Mouse (Mus musculus): ENCODE data around the gene Aurka. TPM values are rescaled to one million over a fixed set of nuclear protein-coding genes. Genes with fewer than 3 reads are reported as not detected.

The Aurka gene
- polyA plus RNA-seq, 1 experiment from 2014 or later = 155 TPM

DNA sequence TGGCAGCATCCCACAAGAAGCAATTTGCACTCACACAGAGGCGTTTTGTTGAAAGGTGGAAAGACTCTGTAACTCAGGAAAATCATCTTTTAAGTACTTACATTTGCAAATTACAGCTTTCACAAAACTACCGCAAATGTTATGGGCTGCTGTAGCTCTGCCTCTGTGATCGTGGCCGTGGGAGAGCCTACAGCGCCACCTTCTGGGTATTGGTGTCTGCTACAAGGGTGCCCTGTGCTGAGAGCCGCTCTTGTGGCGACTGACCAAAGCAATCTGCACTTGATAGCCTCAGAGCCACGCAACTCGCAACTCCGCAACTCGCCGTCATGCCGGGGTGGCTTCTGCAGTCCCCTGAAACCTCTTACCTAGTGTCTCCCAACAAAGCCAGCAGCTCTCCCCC lies 41.2 kb downstream of the Aurka start:
- ATAC-seq (ENCODE audit: insufficient number of reproducible peaks, insufficient read depth, low FRiP score, low TSS enrichment, low read depth) = no peak; the same call in 1 of the 2 replicates
- no peak overlapping the region for H3K4me2 ChIP-seq
- WGBS = 9% methylated on average over 13 of the region's 13 CpGs

DNA sequence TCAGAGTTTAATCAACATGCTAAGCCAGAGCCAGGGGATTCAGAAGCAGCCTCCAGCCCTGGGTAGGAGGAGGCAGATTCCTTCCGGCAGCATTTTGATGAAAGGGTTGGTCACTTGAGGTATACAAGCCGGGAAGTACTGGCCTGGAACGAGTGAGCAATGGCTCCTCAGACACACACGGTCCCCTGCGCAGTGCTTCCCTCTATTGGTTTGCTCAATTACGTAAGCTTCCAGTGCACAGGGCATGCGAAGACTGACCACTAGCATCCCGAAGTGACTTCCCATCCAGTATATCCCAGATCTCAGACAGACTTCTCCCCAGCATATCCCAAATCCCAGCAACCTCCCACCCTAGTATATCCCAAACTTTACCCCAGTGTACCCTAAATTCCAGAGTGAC lies 42.1 kb downstream of the Aurka start:
- 58% methylated on average over 8 of the region's 8 CpGs for WGBS
- H3K4me1 ChIP-seq (replicated peaks) = no peaks in the 10 kb centered on the region
- no peak overlapping the region for H3K4me2 ChIP-seq
- H3K9ac ChIP-seq (replicated peaks) = no peak overlapping the region
- no peak overlapping the region for H3K4me3 ChIP-seq (replicated peaks)
- no peak overlapping the region for H3K27ac ChIP-seq
- peaks cover 5% of the 10 kb centered on the region; the same call in 1 of the 2 replicates for H3K9me3 ChIP-seq
- no peaks in the 10 kb centered on the region for H3K36me3 ChIP-seq
- peaks cover 31% of the 10 kb centered on the region for H3K27me3 ChIP-seq
- ATAC-seq (ENCODE audit: insufficient number of reproducible peaks, insufficient read depth, low FRiP score, low TSS enrichment, low read depth) = no peak

More for the DNA sequence above, 41.2 kb downstream of the Aurka start:
- Histone ChIP-seq H3K4me3 (replicated peaks) (no peak overlapping the region), H3K9ac (replicated peaks) (no peak overlapping the region), H3K4me1 (replicated peaks) (no peaks in the 10 kb centered on the region), H3K9me3 (peaks cover 5% of the 10 kb centered on the region; the same call in 1 of the 2 replicates), H3K27me3 (peaks cover 33% of the 10 kb centered on the region), H3K27ac (no peak overlapping the region), H3K36me3 (no peaks in the 10 kb centered on the region)

DNA sequence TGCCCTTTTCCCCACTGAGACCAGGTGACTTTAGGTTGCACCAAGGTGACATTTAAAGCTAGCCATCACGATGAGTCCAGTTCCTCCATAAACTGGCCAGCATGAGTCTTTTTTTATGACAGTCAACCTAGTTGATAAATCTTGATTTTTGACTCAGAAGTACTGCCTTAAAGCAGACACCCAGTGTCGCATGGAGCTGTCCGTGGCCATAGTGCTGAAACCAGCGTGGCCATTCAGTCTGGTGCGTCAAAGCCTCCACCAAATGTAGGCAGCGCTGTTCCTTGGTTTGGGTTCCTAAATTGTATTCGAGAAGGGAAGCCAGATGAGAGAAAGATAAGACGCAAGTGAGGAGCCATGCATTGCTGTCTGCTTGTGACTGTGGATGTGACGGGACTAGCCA lies 49.5 kb downstream of the Aurka start:
- H3K4me2 ChIP-seq = no peak overlapping the region
- H3K9ac ChIP-seq (replicated peaks) = no peak overlapping the region
- H3K27me3 ChIP-seq = 0 out of 2 replicates have a peak, but pooled peaks cover 3% of the 10 kb centered on the region
- 17% methylated on average over 9 of the region's 9 CpGs for WGBS
- H3K36me3 ChIP-seq = no peaks in the 10 kb centered on the region
- no peaks in the 10 kb centered on the region for H3K4me1 ChIP-seq (replicated peaks)
- no peaks in the 10 kb centered on the region for H3K9me3 ChIP-seq
- no peak overlapping the region for H3K4me3 ChIP-seq (replicated peaks)
- no peak for ATAC-seq (ENCODE audit: insufficient number of reproducible peaks, insufficient read depth, low FRiP score, low TSS enrichment, low read depth)
- H3K27ac ChIP-seq = no peak overlapping the region

DNA sequence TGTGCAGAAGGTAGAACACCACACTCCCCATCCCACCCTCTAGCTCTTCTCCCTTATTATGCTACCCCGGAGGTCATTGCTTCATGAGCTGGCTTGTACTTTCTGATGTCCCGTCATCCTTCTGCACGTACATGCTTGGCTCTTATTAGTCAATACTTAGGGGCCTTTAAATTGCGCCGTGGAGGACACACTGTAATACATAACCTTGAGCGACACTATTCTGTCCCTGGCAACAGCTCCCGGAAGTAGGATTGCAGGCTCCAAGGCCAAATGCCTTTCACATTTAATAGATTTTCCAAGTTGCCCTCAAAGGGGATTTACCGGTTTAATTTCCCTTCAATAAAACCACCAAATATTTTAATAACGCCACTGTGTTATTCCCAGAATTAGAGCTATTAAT lies 58.6 kb downstream of the Aurka start:
- Histone ChIP-seq H3K4me3 (replicated peaks) (no peak overlapping the region), H3K36me3 (no peaks in the 10 kb centered on the region), H3K9ac (replicated peaks) (no peak overlapping the region), H3K27ac (no peak overlapping the region), H3K27me3 (no peaks in the 10 kb centered on the region), H3K4me2 (no peak overlapping the region), H3K9me3 (no peaks in the 10 kb centered on the region), H3K4me1 (replicated peaks) (no peaks in the 10 kb centered on the region)
- 88% methylated on average over 9 of the region's 9 CpGs for WGBS
- ATAC-seq (ENCODE audit: insufficient number of reproducible peaks, insufficient read depth, low FRiP score, low TSS enrichment, low read depth) = no peak

DNA sequence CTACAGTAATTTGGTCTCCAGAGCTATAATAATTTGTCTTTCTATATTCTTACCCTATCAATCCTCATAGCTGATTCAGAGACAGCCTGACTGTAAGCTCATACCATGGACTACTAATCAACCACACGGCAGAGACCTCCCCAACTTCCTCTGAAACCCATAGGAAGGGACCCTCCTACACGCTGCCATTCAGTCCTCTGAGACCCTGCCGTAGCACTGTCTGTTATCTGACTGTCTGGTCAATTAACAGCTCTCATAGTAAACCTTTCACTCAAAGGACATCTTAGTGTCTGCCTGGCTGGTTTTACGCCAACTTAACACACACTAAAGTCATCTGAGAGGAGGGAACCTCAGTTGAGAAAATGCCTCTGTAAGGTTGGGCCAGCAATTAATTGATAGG lies 63.8 kb downstream of the Aurka start:
- no peak for ATAC-seq (ENCODE audit: insufficient number of reproducible peaks, insufficient read depth, low FRiP score, low TSS enrichment, low read depth)
- WGBS = 66% methylated on average over 4 of the region's 4 CpGs
- no peak overlapping the region for H3K27ac ChIP-seq

More for the DNA sequence above, 63.8 kb downstream of the Aurka start:
- Histone ChIP-seq H3K9ac (replicated peaks) (no peak overlapping the region), H3K4me2 (no peak overlapping the region), H3K36me3 (no peaks in the 10 kb centered on the region), H3K9me3 (no peaks in the 10 kb centered on the region), H3K27me3 (no peaks in the 10 kb centered on the region), H3K4me3 (replicated peaks) (no peak overlapping the region), H3K4me1 (replicated peaks) (no peaks in the 10 kb centered on the region)

Other genes starting within 250 kb of the Aurka start
- gene Mc3r, start 122.0 kb downstream of the Aurka start, polyA plus RNA-seq (2016; fragmentation: Nextera tagmentation; extraction: Ambion mirVana) = not detected in 2 replicates
- gene Fam210b, start 25.0 kb downstream of the Aurka start, polyA plus RNA-seq (2016; fragmentation: Nextera tagmentation; extraction: Ambion mirVana) = 17.0 and 18.8 TPM in 2 replicates
- gene Cstf1, start 146 bp upstream of the Aurka start, polyA plus RNA-seq (2016; fragmentation: Nextera tagmentation; extraction: Ambion mirVana) = 48.8 and 52.4 TPM in 2 replicates
- 0.24 and 0.31 TPM in 2 replicates for gene Cass4, start 23.3 kb upstream of the Aurka start, polyA plus RNA-seq (2016; fragmentation: Nextera tagmentation; extraction: Ambion mirVana)
- gene Rtf2, start 70.0 kb upstream of the Aurka start, polyA plus RNA-seq (2016; fragmentation: Nextera tagmentation; extraction: Ambion mirVana) = 67.7 and 69.1 TPM in 2 replicates
- gene Gcnt7, start 88.1 kb upstream of the Aurka start, polyA plus RNA-seq (2016; fragmentation: Nextera tagmentation; extraction: Ambion mirVana) = 1.9 and 2.4 TPM in 2 replicates
- gene Fam209, start 102.0 kb upstream of the Aurka start, polyA plus RNA-seq (2016; fragmentation: Nextera tagmentation; extraction: Ambion mirVana) = not detected in 2 replicates
- 4.4 and 4.5 TPM in 2 replicates for gene Tfap2c, start 179.1 kb upstream of the Aurka start, polyA plus RNA-seq (2016; fragmentation: Nextera tagmentation; extraction: Ambion mirVana)

Data from limb, embryonic 12.5 days (tissue).